Mouse (Mus musculus): ENCODE results near the gene Dmkn. TPM values are rescaled to one million over a fixed set of nuclear protein-coding genes. Genes with fewer than 3 reads are reported as not detected.

Gene Dmkn
- polyA plus RNA-seq, 1 experiment from 2014 or later: 74.3 TPM

GRCm38 (mm10) chr7:30829428-30829827 is 65.9 kb downstream of the Dmkn start:
- no peak overlapping the region for H3K27ac ChIP-seq (ENCODE audit: low read length)
- no peaks in the 10 kb centered on the region for H3K4me1 ChIP-seq (ENCODE audit: insufficient read depth, low read depth, low read length)
- TF ChIP-seq CTCF (IDR thresholded peaks at IDR 0.05) (no peak), EP300 (IDR thresholded peaks at IDR 0.05) (no peak)
- H3K9ac ChIP-seq (replicated peaks; ENCODE audit: low read depth): no peak overlapping the region
- no peak for ATAC-seq
- no peaks in the 10 kb centered on the region for H3K36me3 ChIP-seq (ENCODE audit: insufficient read depth, low read length)
- H3K9me3 ChIP-seq (ENCODE audit: low read length): no peaks in the 10 kb centered on the region
- H3K4me2 ChIP-seq (replicated peaks; ENCODE audit: low read depth, low read length): no peak overlapping the region
- WGBS: 52% methylated on average over 3 of the region's 3 CpGs
- no peak overlapping the region for H3K4me3 ChIP-seq (ENCODE audit: low read depth, low read length)
- no peaks in the 10 kb centered on the region for H3K27me3 ChIP-seq (replicated peaks; ENCODE audit: insufficient read depth, low read length)
- no peak for DNase-seq (ENCODE audit: low spot score)

Other genes with a start within 250 kb of the Dmkn start
- 2.1 TPM in 2 replicates for gene Arhgap33, start 228.7 kb upstream of the Dmkn start, polyA plus RNA-seq (2015; fragmentation: Nextera tagmentation; extraction: Ambion mirVana)
- 22.8 and 27.0 TPM in 2 replicates for gene Hspb6, start 211.6 kb upstream of the Dmkn start, polyA plus RNA-seq (2015; fragmentation: Nextera tagmentation; extraction: Ambion mirVana)
- 4.0 and 4.4 TPM in 2 replicates for gene Proser3, start 211.5 kb upstream of the Dmkn start, polyA plus RNA-seq (2015; fragmentation: Nextera tagmentation; extraction: Ambion mirVana)
- 32.8 and 38.6 TPM in 2 replicates for gene Lin37, start 203.9 kb upstream of the Dmkn start, polyA plus RNA-seq (2015; fragmentation: Nextera tagmentation; extraction: Ambion mirVana)
- gene U2af1l4, start 200.5 kb upstream of the Dmkn start, polyA plus RNA-seq (2015; fragmentation: Nextera tagmentation; extraction: Ambion mirVana): 75.0 and 86.0 TPM in 2 replicates
- gene Gm49396, start 200.4 kb upstream of the Dmkn start, polyA plus RNA-seq (2015; fragmentation: Nextera tagmentation; extraction: Ambion mirVana): 4.5 and 6.1 TPM in 2 replicates
- 173 and 184 TPM in 2 replicates for gene Psenen, start 200.1 kb upstream of the Dmkn start, polyA plus RNA-seq (2015; fragmentation: Nextera tagmentation; extraction: Ambion mirVana)
- 1.2 and 3.2 TPM in 2 replicates for gene Igflr1, start 198.3 kb upstream of the Dmkn start, polyA plus RNA-seq (2015; fragmentation: Nextera tagmentation; extraction: Ambion mirVana)
- gene Kmt2b, start 175.0 kb upstream of the Dmkn start, polyA plus RNA-seq (2015; fragmentation: Nextera tagmentation; extraction: Ambion mirVana): 6.8 and 6.9 TPM in 2 replicates
- gene Zbtb32, start 164.8 kb upstream of the Dmkn start, polyA plus RNA-seq (2015; fragmentation: Nextera tagmentation; extraction: Ambion mirVana): 3.0 and 3.9 TPM in 2 replicates
- gene Upk1a, start 150.9 kb upstream of the Dmkn start, polyA plus RNA-seq (2015; fragmentation: Nextera tagmentation; extraction: Ambion mirVana): 11.2 and 11.8 TPM in 2 replicates
- 717 and 766 TPM in 2 replicates for gene Cox6b1, start 137.6 kb upstream of the Dmkn start, polyA plus RNA-seq (2015; fragmentation: Nextera tagmentation; extraction: Ambion mirVana)
- gene Etv2, start 127.9 kb upstream of the Dmkn start, polyA plus RNA-seq (2015; fragmentation: Nextera tagmentation; extraction: Ambion mirVana): not detected in 2 replicates
- 101 and 107 TPM in 2 replicates for gene Rbm42, start 113.4 kb upstream of the Dmkn start, polyA plus RNA-seq (2015; fragmentation: Nextera tagmentation; extraction: Ambion mirVana)
- gene Haus5, start 98.8 kb upstream of the Dmkn start, polyA plus RNA-seq (2015; fragmentation: Nextera tagmentation; extraction: Ambion mirVana): 10.0 and 10.3 TPM in 2 replicates
- not detected in 2 replicates for gene Pmis2, start 92.2 kb upstream of the Dmkn start, polyA plus RNA-seq (2015; fragmentation: Nextera tagmentation; extraction: Ambion mirVana)
- gene 2200002J24Rik, start 64.8 kb upstream of the Dmkn start, polyA plus RNA-seq (2015; fragmentation: Nextera tagmentation; extraction: Ambion mirVana): 0.69 and 1.2 TPM in 2 replicates
- gene Atp4a, start 51.5 kb upstream of the Dmkn start, polyA plus RNA-seq (2015; fragmentation: Nextera tagmentation; extraction: Ambion mirVana): 0.14 TPM in 1 of 2 replicates, not detected in the other
- gene Tmem147, start 34.2 kb upstream of the Dmkn start, polyA plus RNA-seq (2015; fragmentation: Nextera tagmentation; extraction: Ambion mirVana): 179 and 193 TPM in 2 replicates
- 0.18 and 0.21 TPM in 2 replicates for gene Gapdhs, start 20.1 kb upstream of the Dmkn start, polyA plus RNA-seq (2015; fragmentation: Nextera tagmentation; extraction: Ambion mirVana)
- 6.7 and 7.3 TPM in 2 replicates for gene Sbsn, start 12.3 kb upstream of the Dmkn start, polyA plus RNA-seq (2015; fragmentation: Nextera tagmentation; extraction: Ambion mirVana)
- gene Krtdap, start 24.1 kb downstream of the Dmkn start, polyA plus RNA-seq (2015; fragmentation: Nextera tagmentation; extraction: Ambion mirVana): 2.1 and 4.4 TPM in 2 replicates
- gene Ffar2, start 60.0 kb downstream of the Dmkn start, polyA plus RNA-seq (2015; fragmentation: Nextera tagmentation; extraction: Ambion mirVana): 1.1 and 1.4 TPM in 2 replicates
- not detected in 2 replicates for gene Ffar3, start 92.4 kb downstream of the Dmkn start, polyA plus RNA-seq (2015; fragmentation: Nextera tagmentation; extraction: Ambion mirVana)
- not detected in 2 replicates for gene Ffar1, start 97.8 kb downstream of the Dmkn start, polyA plus RNA-seq (2015; fragmentation: Nextera tagmentation; extraction: Ambion mirVana)
- 0.35 and 0.79 TPM in 2 replicates for gene Cd22, start 116.6 kb downstream of the Dmkn start, polyA plus RNA-seq (2015; fragmentation: Nextera tagmentation; extraction: Ambion mirVana)
- gene Mag, start 151.1 kb downstream of the Dmkn start, polyA plus RNA-seq (2015; fragmentation: Nextera tagmentation; extraction: Ambion mirVana): 1.2 and 1.8 TPM in 2 replicates
- not detected in 2 replicates for gene Hamp2, start 160.9 kb downstream of the Dmkn start, polyA plus RNA-seq (2015; fragmentation: Nextera tagmentation; extraction: Ambion mirVana)
- not detected in 2 replicates for gene Hamp, start 180.3 kb downstream of the Dmkn start, polyA plus RNA-seq (2015; fragmentation: Nextera tagmentation; extraction: Ambion mirVana)
- 19.6 and 21.1 TPM in 2 replicates for gene Usf2, start 193.0 kb downstream of the Dmkn start, polyA plus RNA-seq (2015; fragmentation: Nextera tagmentation; extraction: Ambion mirVana)
- 53.8 and 57.9 TPM in 2 replicates for gene Lsr, start 209.7 kb downstream of the Dmkn start, polyA plus RNA-seq (2015; fragmentation: Nextera tagmentation; extraction: Ambion mirVana)
- 9.5 and 12.3 TPM in 2 replicates for gene Fam187b, start 210.0 kb downstream of the Dmkn start, polyA plus RNA-seq (2015; fragmentation: Nextera tagmentation; extraction: Ambion mirVana)